Mouse (Mus musculus) bone marrow macrophage, adult 2 months (primary cell): Measurements from ENCODE around the gene Cnp.

Experiments used
- CTCF ChIP-seq: IDR thresholded peaks from 2 replicates; pipeline ENCODE4 v1.5.1; 2012; ENCODE audit warnings: low read depth, mild to moderate bottlenecking, low read length, moderate library complexity
- POLR2A ChIP-seq: IDR thresholded peaks from 2 replicates; pipeline ENCODE4 v1.6.1; 2012; ENCODE audit warnings: mild to moderate bottlenecking, low read depth, low read length, borderline replicate concordance

DNA sequence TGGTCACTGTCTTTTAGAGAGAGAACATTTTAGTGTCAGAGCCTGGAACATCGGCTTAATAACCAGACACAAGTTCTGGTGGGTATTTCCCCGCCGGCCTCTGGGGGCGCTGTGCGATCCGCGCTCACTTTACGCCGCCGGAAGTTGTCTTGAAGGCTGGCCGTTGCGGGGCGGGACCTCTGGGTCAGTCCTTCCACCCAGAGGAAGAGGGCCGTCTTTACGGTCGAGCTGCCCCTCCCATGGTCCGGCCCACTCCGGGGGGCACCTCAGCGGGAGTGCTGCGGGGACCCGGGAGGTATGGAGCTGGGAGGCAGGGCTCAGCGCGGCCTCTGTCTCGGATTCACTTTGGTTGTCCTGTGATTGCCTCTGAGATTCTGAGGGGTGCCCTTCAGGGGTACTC, 48.0 kb downstream of the Cnp start:
- TF ChIP-seq POLR2A (0 out of 2 replicates have a peak, but pooled peaks have one; percentile 5), CTCF (peak; percentile 31; the same call in 1 of the 2 replicates)
